Mouse (Mus musculus) cerebellum, adult 9-10 months (tissue): Measurements from ENCODE around the gene Dgkd.

Source experiments
- DNase-seq: peaks from one replicate; pipeline ENCODE4 v3.0.0; 2022

The Dgkd gene

GRCm38 (mm10) chr1:87890960-87891359 lies 37.9 kb downstream of the Dgkd start:
- DNase-seq: no peak

DNA sequence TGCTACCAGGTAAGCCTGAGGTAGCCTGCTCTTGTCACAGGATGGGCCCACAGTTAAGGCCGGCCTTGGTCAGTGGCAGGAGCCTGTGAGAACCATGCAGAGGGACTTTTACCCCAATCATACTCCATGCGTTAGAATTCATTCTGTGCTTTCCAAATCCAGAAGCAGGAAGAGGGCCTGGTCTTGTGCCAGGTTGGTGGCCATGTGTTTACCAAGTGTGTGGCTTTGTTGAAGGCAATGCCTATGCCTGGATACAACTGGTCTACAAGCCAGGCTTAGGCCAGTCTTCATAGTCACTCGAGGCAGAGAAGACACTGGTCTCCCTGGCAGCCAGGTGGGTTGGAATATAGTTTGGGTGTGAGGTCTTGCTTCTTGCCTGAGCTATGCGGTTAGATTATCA lies 38.5 kb downstream of the Dgkd start:
- DNase-seq: peak; percentile 62

GRCm38 (mm10) chr1:87892499-87892898 lies 39.4 kb downstream of the Dgkd start:
- DNase-seq: no peak

DNA sequence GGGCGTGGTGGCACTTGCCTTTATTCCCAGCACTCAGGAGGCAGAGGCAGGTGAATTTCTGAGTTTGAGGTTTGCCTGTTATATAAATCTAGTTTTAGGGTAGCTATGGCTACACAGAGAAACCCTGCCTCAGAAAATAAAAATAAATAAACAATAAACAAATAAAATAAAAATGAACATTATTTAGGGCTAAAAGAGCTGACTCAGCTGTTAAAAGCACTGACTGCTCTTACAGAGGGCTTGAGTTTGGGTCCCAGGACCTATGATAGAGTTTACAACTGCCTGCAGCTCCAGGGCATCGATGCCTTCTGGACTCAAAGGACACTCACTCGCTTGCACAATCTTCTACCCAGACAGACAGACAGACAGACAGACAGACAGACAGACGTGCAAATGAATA lies 40.3 kb downstream of the Dgkd start:
- DNase-seq: no peak

DNA sequence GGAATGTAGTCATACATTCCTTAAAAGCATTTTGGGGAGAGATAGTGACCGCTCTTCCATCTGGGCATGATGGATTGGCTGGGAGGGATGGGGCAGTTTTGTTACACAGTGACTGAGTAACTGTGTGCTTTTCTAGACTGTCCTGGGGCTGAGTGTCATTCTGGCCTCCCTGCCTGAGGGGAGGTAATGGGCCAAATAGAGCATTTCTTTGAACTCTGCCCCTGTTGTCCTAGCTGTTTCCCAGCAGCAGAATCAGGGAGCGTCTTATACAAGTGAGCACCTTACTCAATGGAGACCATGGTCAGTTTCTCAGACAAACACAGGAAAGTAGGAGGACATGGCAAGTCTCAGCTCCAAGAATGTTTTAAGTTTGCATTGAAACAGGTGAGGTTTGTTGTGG lies 43.8 kb downstream of the Dgkd start:
- no peak for DNase-seq

DNA sequence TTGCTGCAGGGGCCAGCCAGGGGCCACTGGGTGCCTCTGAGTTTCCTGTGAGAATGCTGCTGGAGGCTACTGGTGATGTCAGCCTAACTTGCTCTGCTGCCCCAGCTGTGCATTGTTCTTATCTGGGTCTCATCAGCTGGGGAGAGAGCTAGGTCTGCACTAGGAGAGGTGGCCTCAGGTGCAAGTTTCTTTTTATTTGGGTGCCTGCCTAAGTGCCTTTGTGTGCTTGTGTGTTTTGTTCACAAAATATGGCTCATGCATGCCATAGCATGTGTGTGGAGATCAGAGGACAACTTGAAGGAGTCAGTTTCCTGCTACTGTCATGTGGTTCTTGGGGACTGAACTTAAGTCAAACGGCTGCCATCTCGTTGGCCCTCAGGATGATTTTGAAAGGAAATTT lies 46.6 kb downstream of the Dgkd start:
- DNase-seq: no peak

DNA sequence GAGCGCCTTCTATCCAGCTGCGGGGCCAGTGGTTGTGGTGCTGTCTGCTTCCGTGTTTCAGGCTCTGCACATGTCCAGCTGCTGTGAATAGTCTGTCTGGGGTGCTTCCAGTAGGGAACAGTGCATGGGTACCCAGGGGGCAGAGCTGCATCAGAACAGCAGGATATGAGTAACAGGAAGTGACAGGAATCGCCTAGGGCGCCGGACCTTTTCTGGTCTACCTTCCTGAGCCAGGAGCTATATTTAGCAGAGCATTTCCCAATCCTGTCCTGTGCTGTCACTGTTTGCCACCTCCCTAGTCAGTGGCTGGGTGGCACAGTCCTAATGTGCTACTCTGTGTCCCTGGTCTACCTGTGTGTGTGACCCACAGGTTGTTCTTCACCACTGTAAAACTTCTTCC lies 47.9 kb downstream of the Dgkd start:
- DNase-seq: no peak

DNA sequence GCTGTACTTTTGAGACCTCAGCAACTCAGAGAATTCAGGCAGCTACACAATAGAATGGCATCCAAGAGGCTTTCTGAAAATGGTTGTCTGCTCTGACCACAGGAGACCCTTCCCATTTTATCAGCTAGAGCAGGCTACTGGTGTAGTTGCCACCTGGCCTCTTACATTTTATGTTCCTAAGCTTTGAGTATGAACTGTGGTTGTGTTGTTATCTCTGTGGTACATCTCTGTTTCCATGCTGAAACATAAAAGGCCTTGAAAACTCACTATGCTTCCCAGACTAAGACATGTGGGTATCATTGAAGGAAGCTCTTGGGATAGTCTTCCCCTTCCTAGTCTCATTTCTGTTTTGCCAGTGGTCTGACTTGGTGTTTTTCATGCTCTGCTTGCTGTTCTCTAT lies 49.1 kb downstream of the Dgkd start:
- DNase-seq: no peak

DNA sequence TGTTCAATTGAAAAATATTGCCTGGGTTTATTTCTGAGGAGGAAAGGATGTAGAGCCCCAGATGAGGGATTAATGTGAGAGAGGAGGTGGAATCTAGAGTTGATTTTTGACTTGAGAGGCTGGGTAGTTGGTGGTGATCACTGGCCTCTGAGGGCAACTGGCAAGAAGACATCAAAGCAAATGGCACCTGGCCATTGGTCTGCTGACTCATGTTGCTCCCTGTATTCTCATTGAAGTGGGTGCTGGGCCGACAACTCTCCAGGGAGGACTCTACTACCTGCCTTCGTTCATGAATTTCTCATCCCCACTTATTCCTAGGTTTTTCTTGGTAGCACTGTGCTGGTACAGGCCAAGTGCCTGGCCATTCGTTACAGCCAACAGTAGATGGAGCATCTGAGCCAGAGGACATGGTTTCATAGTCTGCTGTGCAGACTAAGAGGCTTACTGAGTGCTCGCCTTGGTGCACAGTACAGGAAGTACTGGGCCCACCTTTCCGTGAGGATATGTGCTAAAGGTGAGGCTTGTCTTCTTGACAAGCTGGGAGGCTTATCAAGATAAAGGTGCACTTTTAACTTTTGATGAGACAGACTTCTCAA lies 53.4 kb downstream of the Dgkd start:
- no peak for DNase-seq

- no peak for DNase-seq
Measured at GRCm38 (mm10) chr1:87908006-87908405, 54.9 kb downstream of the Dgkd start.

GRCm38 (mm10) chr1:87908736-87909135 lies 55.6 kb downstream of the Dgkd start:
- DNase-seq: no peak

DNA sequence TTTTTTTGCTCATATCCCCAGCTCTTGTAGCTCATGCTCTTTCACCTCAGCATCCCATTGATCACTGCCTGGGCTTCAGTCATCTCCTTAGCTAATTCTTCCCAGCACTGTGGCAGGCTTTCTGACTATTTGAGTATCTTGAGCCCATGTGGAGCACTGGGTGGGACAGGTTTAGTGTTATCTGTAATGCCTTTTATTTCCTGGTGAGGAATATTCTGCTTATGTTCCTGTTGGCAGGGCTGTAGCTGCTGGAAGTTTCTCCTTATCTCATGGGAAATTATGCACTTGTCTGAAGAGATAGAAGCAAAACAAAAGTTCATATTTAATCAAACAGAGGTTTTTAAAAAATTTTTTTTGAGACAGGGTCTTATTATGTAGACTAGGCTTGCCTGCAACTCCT lies 56.5 kb downstream of the Dgkd start:
- no peak for DNase-seq

DNA sequence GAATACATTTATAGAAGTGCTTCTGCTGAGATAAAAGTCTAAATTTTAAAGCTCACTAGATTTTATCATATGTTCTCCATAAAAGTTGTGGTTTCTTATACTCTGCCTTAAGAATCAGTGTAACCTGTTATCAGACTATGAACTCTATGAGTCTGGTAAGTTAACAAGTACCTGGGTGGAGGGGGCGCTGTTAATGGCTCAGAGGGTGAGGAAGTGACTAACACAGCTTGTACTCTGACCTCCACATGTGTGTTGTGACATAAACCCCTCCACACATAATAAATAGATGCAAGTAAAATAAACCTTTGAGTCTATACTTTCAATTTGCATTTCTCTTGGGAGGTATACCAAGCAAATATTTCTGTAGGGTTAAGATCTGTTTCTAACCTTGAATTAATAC lies 57.3 kb downstream of the Dgkd start:
- no peak for DNase-seq

- no peak for DNase-seq
Measured at GRCm38 (mm10) chr1:87913356-87913755, 60.3 kb downstream of the Dgkd start.

DNA sequence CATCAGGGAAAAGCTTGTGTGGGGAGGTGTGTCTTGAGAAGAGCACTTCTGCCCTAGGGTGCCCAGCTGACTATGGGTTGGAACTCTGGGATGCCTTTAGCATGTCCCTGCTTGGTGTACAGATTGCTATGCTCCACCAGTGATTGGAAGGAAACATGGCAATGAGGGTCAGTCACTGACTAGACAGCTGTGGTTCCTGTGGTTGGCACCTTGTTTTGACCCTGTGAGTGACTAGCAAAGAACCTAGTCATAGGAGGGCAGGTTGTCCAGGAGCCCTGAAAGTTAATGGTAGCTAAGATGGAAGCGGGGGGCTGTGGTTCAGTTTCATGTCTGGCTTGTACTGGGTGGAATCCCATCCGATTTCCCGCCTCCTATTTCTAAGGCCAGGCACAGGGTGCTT lies 64.3 kb downstream of the Dgkd start:
- no peak for DNase-seq

- DNase-seq: peak; percentile 90
Measured at GRCm38 (mm10) chr1:87918061-87918460, 65.0 kb downstream of the Dgkd start.

DNA sequence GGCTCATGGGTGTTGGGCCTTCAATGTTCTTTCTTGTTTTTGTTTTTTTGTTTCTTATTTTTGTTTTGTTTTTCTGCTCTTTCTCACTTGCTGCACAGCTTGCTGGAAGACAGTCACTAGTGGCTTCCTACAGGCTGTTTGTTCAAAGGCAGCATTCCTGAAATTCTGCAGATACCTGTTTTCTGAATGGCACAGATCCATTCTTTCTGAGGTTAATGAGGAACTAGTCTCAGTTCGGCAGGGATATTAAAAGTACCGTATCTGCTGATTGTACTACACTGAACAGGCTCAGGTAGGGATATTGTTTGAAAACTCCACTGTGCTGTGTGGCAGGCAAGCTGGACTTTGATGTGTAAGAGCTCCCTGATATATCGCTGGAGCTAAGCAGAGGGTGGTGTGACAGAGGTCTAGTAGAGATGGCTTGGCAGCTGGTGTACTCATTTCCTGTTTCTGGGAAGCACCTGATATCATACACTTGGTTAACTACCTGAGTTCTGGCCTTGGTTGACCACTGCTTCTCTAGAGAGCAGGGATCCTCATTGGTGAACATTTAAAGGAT lies 67.0 kb downstream of the Dgkd start:
- no peak for DNase-seq

- peak; percentile 71 for DNase-seq
Measured at GRCm38 (mm10) chr1:87922666-87923065, 69.6 kb downstream of the Dgkd start.

GRCm38 (mm10) chr1:87924888-87925287 lies 71.8 kb downstream of the Dgkd start:
- no peak for DNase-seq

- peak; percentile 83 for DNase-seq
Measured at GRCm38 (mm10) chr1:87929730-87930129, 76.6 kb downstream of the Dgkd start.

DNA sequence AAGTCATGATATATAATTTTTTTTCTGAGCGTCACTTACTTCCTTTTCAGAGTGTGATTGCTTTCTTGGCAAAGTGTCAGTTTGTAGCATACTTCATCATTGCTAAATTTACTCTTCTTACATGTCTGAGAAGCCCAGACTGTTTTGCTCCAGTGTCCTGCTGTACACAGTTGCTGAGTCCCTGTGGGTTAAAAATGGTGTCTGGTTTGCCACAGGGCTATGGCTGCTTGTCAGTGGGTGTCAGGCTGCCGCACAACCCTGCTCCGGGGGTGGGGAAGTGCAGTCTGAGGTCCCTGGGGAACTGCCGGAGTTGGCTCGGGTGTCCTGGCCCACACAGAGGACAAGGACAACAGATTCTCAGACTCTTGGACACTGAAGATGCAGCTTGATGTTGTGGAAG lies 80.0 kb downstream of the Dgkd start:
- no peak for DNase-seq

DNA sequence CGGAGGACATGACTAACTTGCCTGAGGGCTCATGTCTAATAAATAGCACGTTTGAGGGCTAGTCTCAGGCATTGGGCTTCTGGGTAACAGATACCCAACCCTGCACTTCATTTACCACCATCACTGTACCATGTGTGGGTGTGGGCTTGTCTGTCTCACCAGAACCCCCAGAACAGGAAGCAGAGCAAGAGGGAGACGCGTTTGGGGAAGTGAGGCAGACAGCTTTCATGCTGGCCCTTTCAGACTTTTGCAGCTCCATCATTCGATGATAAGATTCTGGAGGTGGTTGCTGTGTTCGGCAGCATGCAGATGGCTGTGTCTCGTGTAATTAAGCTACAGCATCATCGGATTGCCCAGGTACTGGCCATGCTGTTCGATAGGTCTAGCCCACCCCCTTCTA lies 82.0 kb downstream of the Dgkd start:
- no peak for DNase-seq

- DNase-seq: no peak
Measured at GRCm38 (mm10) chr1:87935546-87935945, 82.5 kb downstream of the Dgkd start.

GRCm38 (mm10) chr1:87936075-87936474 lies 83.0 kb downstream of the Dgkd start:
- no peak for DNase-seq

DNA sequence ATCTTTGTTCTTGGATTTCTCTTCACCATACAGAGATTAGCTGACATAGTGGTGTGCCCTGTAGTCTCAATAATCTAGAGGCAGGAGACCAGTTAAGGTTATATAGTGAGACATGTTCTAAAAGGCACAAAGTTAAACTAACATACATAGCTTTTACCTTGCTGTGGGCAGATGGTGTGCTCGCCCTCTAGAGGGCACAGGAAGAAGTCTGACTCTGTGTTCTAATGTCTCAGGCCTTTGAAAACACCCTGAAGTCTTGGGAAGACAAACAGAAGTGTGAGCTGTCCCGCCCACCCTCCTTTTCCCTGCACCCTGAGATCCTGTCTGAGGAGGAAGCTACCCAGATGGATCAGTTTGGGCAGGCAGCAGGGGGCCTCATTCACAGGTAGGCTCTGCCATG lies 83.4 kb downstream of the Dgkd start:
- DNase-seq: no peak
